Mouse (Mus musculus): ENCODE results near the gene Cidec.

Gene Cidec

GRCm38 (mm10) chr6:113406683-113407082 lies 28.9 kb downstream of the Cidec start:
- peak; percentile 79 for DNase-seq (ENCODE audit: low read depth, low spot score)

GRCm38 (mm10) chr6:113405483-113405882 lies 30.1 kb downstream of the Cidec start:
- no peak for DNase-seq (ENCODE audit: low read depth, low spot score)

- DNase-seq (ENCODE audit: low read depth, low spot score), result no peak
Observed at GRCm38 (mm10) chr6:113404649-113405448, 30.7 kb downstream of the Cidec start.

- no peak for DNase-seq (ENCODE audit: low read depth, low spot score)
Observed at GRCm38 (mm10) chr6:113402094-113402493, 33.5 kb downstream of the Cidec start.

GRCm38 (mm10) chr6:113396270-113397030 lies 39.1 kb downstream of the Cidec start:
- DNase-seq (ENCODE audit: low read depth, low spot score), result peak; percentile 92

GRCm38 (mm10) chr6:113395501-113395900 lies 40.1 kb downstream of the Cidec start:
- peak; percentile 80 for DNase-seq (ENCODE audit: low read depth, low spot score)

GRCm38 (mm10) chr6:113394811-113395210 lies 40.7 kb downstream of the Cidec start:
- DNase-seq (ENCODE audit: low read depth, low spot score), result no peak

- DNase-seq (ENCODE audit: low read depth, low spot score), result no peak
Observed at GRCm38 (mm10) chr6:113393951-113394350, 41.6 kb downstream of the Cidec start.

GRCm38 (mm10) chr6:113392387-113393071 lies 43.0 kb downstream of the Cidec start:
- DNase-seq (ENCODE audit: low read depth, low spot score), result peak; percentile 79

- DNase-seq (ENCODE audit: low read depth, low spot score), result no peak
Observed at GRCm38 (mm10) chr6:113392015-113392386, 43.6 kb downstream of the Cidec start.

- no peak for DNase-seq (ENCODE audit: low read depth, low spot score)
Observed at GRCm38 (mm10) chr6:113390715-113391114, 44.8 kb downstream of the Cidec start.

- DNase-seq (ENCODE audit: low read depth, low spot score), result no peak
Observed at GRCm38 (mm10) chr6:113388960-113389359, 46.6 kb downstream of the Cidec start, which contains the start of gene Ttll3. TSS of gene Ttll3 (plus strand) at chr6:113389260.

GRCm38 (mm10) chr6:113386025-113386424 lies 49.5 kb downstream of the Cidec start:
- no peak for DNase-seq (ENCODE audit: low read depth, low spot score)

GRCm38 (mm10) chr6:113385160-113385714 lies 50.3 kb downstream of the Cidec start:
- DNase-seq (ENCODE audit: low read depth, low spot score), result no peak

- DNase-seq (ENCODE audit: low read depth, low spot score), result no peak
Observed at GRCm38 (mm10) chr6:113384351-113384927, 51.1 kb downstream of the Cidec start.

- DNase-seq (ENCODE audit: low read depth, low spot score), result peak; percentile 59
Observed at GRCm38 (mm10) chr6:113380480-113380879, 55.1 kb downstream of the Cidec start.

GRCm38 (mm10) chr6:113379246-113379645 lies 56.3 kb downstream of the Cidec start:
- no peak for DNase-seq (ENCODE audit: low read depth, low spot score)

GRCm38 (mm10) chr6:113377496-113378385 lies 57.8 kb downstream of the Cidec start, which contains the start of the genes Tada3 and Arpc4:
TSS of gene Tada3 (minus strand) at chr6:113377883.
TSS of gene Arpc4 (plus strand) at chr6:113378115.
- peak; percentile 98 for DNase-seq (ENCODE audit: low read depth, low spot score)

GRCm38 (mm10) chr6:113377172-113377495 lies 58.4 kb downstream of the Cidec start:
- no peak for DNase-seq (ENCODE audit: low read depth, low spot score)

Measured in R1 (cell line).